Mouse (Mus musculus) midbrain, embryonic 16.5 days (tissue): ENCODE measurements around the gene Shisa7. TPM values are rescaled to one million over a fixed set of nuclear protein-coding genes. Genes with fewer than 3 reads are reported as not detected.
"Not testable (repeated sequence)": the region's sequence is repeated elsewhere in the genome, so short reads cannot be mapped to it uniquely, and the experiment has no call there.

Experiments used
- ATAC-seq: fragments of 200-750 bp; cut with Nextera tagmentation; 2 replicates; pipeline ENCODE4 v1.8.0; 2017; ENCODE audit warnings: moderate TSS enrichment
- H3K27ac ChIP-seq: fragments of 300-500 bp; sonication (generic); 2 replicates; pipeline ENCODE4 v1.5.1; 2014; ENCODE audit warnings: mild to moderate bottlenecking, low read length, mixed read lengths
- H3K27me3 ChIP-seq: fragments of 300-500 bp; sonication (generic); 2 replicates; pipeline ENCODE4 v1.6.1; 2014; ENCODE audit warnings: low read depth, low read length, mixed read lengths; ENCODE audit not compliant: control insufficient read depth, insufficient read depth
- H3K36me3 ChIP-seq: fragments of 300-500 bp; sonication (generic); 2 replicates; pipeline ENCODE4 v1.6.1; 2014; ENCODE audit warnings: mild to moderate bottlenecking, low read length, moderate library complexity, mixed read lengths; ENCODE audit not compliant: control insufficient read depth, insufficient read depth
- H3K4me1 ChIP-seq: fragments of 300-500 bp; sonication (generic); 2 replicates; pipeline ENCODE4 v1.6.1; 2014; ENCODE audit warnings: mild to moderate bottlenecking, low read length, mixed read lengths; ENCODE audit not compliant: control insufficient read depth, insufficient read depth
- H3K4me2 ChIP-seq: fragments of 300-500 bp; sonication (generic); 2 replicates; pipeline ENCODE4 v1.6.1; 2014; ENCODE audit warnings: mild to moderate bottlenecking, low read length, mixed read lengths
- H3K4me3 ChIP-seq: fragments of 300-500 bp; sonication (generic); 2 replicates; pipeline ENCODE4 v1.5.1; 2014; ENCODE audit warnings: low read depth, mild to moderate bottlenecking, low read length, moderate library complexity, mixed read lengths
- H3K9ac ChIP-seq: fragments of 300-500 bp; sonication (generic); 2 replicates; pipeline ENCODE4 v1.6.1; 2014; ENCODE audit warnings: low read depth, low read length, mixed read lengths
- H3K9me3 ChIP-seq: fragments of 300-500 bp; sonication (generic); replicated peaks from 2 replicates; pipeline ENCODE4 v1.6.1; 2014; ENCODE audit warnings: mild to moderate bottlenecking, low read length, mixed read lengths; ENCODE audit not compliant: control insufficient read depth, poor library complexity, severe bottlenecking
- WGBS: fragments of 180-500 bp; shearing (Covaris S2); extraction: QIAGEN DNeasy Blood & Tissue Kit; methylation state at CpG from one replicate; pipeline ENCODE4 v1.1.7; 2014; 5-methylcytosine and 5-hydroxymethylcytosine counted together
- polyA plus RNA-seq: library from polyadenylated mRNA; unstranded; fragments of >200 nt; fragmentation: Nextera tagmentation; extraction: Ambion mirVana; gene quantifications from 2 replicates; pipeline ENCODE4 v1.2.1, GENCODE M21; 2015

The Shisa7 gene
- polyA plus RNA-seq, 1 experiment from 2014 or later = 14.6 TPM

DNA sequence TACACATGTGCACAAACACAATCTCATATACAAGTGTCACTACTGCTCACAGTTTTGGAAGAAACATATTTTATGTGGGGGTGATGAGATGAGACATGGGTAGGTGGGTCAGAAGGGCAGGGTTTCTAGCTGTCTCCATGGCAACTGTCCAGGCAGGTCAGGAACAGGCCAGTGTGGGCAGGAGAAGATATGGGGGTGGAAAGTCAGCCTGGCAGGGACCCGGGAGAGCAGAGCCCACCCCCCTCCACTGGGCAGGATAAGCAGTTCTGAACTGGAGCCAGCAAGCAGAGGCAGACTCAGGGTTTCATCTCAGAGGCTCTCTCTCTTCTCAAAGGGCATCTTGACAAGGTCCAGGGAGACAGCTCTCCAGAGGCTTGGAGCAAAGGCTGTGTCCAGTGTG, 6.9 kb downstream of the Shisa7 start:
- H3K27ac ChIP-seq = no peak overlapping the region
- H3K4me1 ChIP-seq = peaks cover 25% of the 10 kb centered on the region
- H3K27me3 ChIP-seq = peaks cover 3% of the 10 kb centered on the region; the same call in 1 of the 2 replicates
- WGBS = 4% methylated on average over 1 of the region's 1 CpGs
- no peak overlapping the region for H3K4me3 ChIP-seq
- no peaks in the 10 kb centered on the region; the same call in 1 of the 2 replicates for H3K36me3 ChIP-seq
- no peaks in the 10 kb centered on the region for H3K9me3 ChIP-seq
- peak overlapping the region; percentile 91; the same call in 1 of the 2 replicates for H3K4me2 ChIP-seq
- H3K9ac ChIP-seq = no peak overlapping the region
- no peak for ATAC-seq

DNA sequence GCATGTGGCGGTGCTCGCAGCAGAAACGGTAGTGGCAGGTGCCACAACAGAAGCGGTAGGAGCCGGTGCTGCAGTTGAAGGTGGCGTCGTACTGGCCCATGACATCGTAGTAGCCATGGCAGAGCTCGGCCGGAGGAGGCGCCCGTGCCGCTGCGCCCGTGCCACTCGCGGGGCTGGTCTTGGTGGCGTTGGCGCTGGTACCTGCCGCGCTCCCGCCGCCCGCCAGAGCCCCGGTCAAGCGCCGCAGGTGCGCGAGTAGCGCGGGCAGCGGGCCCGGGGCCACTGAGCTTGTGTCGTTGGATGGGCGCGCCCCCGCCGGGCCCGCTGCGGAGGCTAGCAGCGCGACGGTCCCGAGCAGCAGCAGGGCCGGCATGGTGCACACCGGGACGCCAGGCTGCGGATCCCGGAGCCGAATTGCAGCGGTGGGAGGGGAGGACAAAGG, 8.1 kb downstream of the Shisa7 start:
- Histone ChIP-seq H3K27ac (peak overlapping the region; percentile 90), H3K4me2 (peak overlapping the region; percentile 91), H3K9me3 (no peaks in the 10 kb centered on the region), H3K4me3 (peak overlapping the region; percentile 66), H3K36me3 (peaks cover 3% of the 10 kb centered on the region), H3K9ac (peak overlapping the region; percentile 90), H3K27me3 (peaks cover 5% of the 10 kb centered on the region), H3K4me1 (peaks cover 16% of the 10 kb centered on the region)
- under 1% methylated on average over 50 of the region's 51 CpGs for WGBS
- peak; percentile 91 for ATAC-seq

DNA sequence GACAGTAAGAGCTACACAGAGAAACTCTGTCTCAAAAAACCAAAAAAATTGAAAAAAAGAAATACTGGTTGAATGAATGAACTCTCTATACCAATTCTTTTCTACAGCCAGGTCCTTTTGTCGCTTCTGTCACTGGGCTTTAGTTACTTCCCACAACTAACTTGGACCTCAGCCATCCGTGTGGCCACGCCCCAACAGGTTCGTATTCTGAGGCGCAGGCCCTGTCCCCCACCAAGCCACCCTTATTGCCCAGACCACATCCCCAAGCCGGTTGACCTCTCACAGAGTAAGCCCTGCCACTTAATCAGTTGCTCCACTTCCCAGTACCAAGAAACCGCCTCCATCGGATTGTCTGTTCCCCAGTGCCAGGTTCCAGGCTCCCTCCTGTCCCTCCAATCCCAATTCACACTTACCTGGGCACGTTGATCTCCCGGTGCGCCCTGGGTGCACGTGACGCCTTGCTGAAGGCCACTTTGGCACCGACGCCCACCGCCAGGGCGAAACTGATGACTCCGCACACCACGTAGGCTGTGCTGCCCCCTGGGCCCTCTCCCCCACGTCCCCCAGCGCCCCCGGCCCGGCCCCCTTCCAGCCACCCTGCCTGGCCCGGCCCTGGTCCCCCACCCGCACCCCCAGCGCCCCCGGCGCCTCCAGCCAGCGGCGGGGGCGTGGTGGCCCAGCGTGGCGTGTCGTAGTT, 8.7 kb downstream of the Shisa7 start:
- Histone ChIP-seq H3K9ac (peak overlapping the region; percentile 90), H3K27me3 (peaks cover 6% of the 10 kb centered on the region), H3K36me3 (peaks cover 3% of the 10 kb centered on the region), H3K9me3 (no peaks in the 10 kb centered on the region), H3K4me1 (peaks cover 16% of the 10 kb centered on the region), H3K27ac (peak overlapping the region; percentile 90), H3K4me3 (peak overlapping the region; percentile 66), H3K4me2 (peak overlapping the region; percentile 91)
- 9% methylated on average over 25 of the region's 34 CpGs for WGBS
- peak; percentile 46 for ATAC-seq

DNA sequence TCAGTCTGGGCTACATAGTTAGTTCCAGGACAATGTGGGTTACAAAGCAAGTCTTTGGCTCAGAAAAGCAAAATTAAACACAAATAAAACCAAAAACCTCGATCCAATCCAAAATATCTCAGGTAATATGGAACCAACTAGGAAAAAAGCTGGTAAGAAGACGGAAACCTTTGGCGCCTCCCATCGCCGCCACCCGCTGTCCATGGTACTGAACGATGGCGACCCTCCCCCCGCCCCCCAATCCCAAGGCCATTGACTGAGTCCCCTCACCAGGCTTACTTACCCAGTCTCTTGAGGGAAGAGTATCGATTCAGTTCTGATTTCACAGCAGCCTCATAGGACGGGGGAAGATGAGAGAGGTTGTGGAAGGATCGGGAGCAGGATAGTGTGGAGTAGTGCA, 14.0 kb downstream of the Shisa7 start:
- Histone ChIP-seq H3K9ac (no peak overlapping the region), H3K27ac (no peak overlapping the region), H3K4me1 (no peaks in the 10 kb centered on the region), H3K9me3 (no peaks in the 10 kb centered on the region), H3K36me3 (peaks cover 28% of the 10 kb centered on the region), H3K4me2 (no peak overlapping the region), H3K27me3 (peaks cover 6% of the 10 kb centered on the region), H3K4me3 (no peak overlapping the region)
- WGBS = 8% methylated on average over 12 of the region's 12 CpGs
- no peak for ATAC-seq

DNA sequence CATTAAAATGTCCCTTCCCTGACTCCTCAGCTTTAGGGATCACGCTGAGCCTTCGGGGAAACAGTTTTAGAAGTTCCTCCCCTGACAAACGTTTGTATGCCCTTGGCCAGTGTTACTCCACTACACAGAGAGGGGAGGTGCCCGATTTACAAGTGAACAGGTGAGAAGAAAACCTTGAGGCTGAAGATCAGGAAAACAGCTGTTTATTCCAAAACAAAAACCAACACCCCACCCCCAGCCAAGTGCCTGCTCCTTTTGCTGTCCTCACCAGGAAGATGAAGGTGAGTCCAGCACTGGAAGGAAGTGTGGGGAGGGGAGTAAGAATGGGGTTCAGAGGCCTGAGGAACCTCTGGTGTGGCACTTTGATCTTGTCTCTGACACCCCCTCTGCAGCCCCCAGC, 19.1 kb downstream of the Shisa7 start:
- WGBS = 66% methylated on average over 4 of the region's 4 CpGs
- Histone ChIP-seq H3K4me2 (no peak overlapping the region), H3K27ac (no peak overlapping the region), H3K4me3 (no peak overlapping the region), H3K27me3 (no peaks in the 10 kb centered on the region), H3K4me1 (no peaks in the 10 kb centered on the region), H3K36me3 (peaks cover 25% of the 10 kb centered on the region), H3K9ac (no peak overlapping the region), H3K9me3 (no peaks in the 10 kb centered on the region)
- no peak for ATAC-seq

DNA sequence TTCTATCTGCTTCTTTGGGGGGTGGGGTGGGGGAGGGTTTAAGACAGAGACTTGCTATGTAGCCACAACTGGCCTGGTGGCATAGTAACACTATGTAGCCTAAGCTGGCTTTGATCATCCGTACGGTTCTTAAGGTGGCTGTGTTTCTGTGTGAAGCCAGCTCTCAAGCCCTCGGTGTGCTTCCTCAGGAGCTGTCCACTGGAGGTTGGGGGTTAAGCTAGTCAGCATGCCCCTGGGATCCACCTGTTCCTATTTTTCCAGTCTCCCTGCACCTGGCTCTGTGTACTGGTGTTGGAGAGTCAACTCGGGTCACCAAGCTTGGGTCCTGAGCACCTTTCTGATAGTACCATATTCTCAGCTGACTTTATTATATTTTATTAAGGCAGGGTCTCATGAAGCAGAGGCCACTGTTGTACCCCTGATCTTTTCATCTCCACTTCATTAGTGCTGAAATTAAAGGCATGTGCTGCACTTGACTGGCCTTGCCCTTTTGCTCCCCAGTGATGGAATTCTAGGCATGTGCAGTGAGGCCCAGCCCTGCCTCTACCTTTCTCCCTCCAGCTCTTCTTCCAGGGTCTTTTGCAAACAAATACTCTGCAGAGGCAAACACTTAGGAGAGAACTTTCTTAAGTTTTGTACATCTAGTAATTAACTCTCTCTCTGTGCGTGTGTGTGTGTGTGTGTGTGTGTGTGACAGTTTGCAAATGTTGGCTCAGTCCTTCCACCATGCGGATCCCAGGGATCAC, 22.2 kb downstream of the Shisa7 start:
- Histone ChIP-seq H3K27ac (no peak overlapping the region), H3K27me3 (no peaks in the 10 kb centered on the region), H3K9ac (no peak overlapping the region), H3K4me2 (no peak overlapping the region), H3K4me3 (no peak overlapping the region), H3K36me3 (peaks cover under 1% of the 10 kb centered on the region; the same call in 1 of the 2 replicates), H3K9me3 (no peaks in the 10 kb centered on the region), H3K4me1 (no peaks in the 10 kb centered on the region)
- ATAC-seq = no peak
- 80% methylated on average over 6 of the region's 6 CpGs for WGBS

DNA sequence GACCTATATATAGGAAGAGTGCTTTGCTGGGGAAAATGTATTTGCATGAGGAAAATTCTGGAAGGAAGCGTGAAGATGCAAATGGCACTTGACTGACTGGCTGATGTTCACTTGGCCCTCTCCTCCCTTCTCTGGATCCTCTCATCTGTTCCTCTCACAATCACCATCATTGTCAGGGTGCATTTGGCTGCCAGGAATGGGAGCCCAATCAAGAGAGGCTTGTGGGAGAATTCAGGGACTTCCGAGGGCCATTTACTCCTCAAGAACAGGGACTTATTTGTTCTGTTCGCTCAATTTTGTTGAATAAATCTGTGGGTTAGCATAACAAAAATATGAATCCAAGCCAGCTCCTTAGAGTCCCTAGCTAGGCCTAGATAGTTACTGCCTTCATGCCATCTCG, 22.8 kb downstream of the Shisa7 start:
- Histone ChIP-seq H3K36me3 (no peaks in the 10 kb centered on the region), H3K27ac (no peak overlapping the region), H3K9ac (no peak overlapping the region), H3K4me2 (no peak overlapping the region), H3K27me3 (no peaks in the 10 kb centered on the region), H3K4me1 (no peaks in the 10 kb centered on the region), H3K9me3 (no peaks in the 10 kb centered on the region), H3K4me3 (no peak overlapping the region)
- ATAC-seq = no peak
- WGBS = 79% methylated on average over 4 of the region's 4 CpGs

DNA sequence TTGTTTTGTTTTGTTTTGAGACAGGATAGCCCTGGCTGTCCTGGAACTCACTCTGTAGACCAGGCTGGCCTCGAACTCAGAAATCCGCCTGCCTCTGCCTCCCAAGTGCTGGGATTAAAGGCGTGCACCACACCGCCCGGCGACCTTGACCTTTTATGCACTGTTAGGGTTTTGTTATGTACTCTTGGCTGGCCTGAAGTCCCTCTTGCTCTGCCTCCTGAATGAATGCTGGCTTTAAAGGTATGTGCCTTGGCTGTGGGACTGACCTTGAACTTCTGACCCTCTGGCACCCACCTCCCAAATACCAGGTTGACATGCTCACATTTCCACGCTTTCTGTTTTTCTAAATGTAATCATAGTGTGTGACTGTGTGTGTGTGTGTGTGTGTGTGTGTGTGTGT, 23.6 kb downstream of the Shisa7 start:
- not testable (repeated sequence) for H3K4me2 ChIP-seq, H3K9me3 ChIP-seq, H3K9ac ChIP-seq, ATAC-seq, H3K4me3 ChIP-seq, H3K4me1 ChIP-seq, H3K27me3 ChIP-seq, H3K27ac ChIP-seq, H3K36me3 ChIP-seq
- WGBS = 90% methylated on average over 7 of the region's 7 CpGs

DNA sequence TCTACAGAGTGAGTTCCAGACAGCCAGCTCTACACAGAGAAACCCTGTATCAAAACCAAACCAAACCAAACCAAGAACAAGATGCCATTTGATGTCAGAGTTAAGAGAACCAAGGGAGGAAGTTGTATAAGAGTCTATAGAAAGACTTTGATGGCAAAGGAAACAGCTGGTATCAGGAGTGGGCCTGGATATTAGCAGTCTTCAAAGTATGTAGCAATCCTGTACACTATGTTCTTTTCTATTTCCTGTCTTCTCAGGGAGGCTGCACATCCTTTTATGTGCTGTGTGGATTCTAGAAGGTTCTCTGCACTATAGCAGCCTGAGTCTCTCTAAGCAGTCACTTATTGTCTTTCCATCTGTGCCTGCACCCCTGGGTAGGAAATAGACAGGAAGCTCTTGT, 27.9 kb downstream of the Shisa7 start:
- no peak for ATAC-seq
- H3K36me3 ChIP-seq = no peaks in the 10 kb centered on the region
- H3K9me3 ChIP-seq = no peaks in the 10 kb centered on the region
- no peaks in the 10 kb centered on the region for H3K27me3 ChIP-seq
- no peak overlapping the region for H3K27ac ChIP-seq
- no peak overlapping the region for H3K4me3 ChIP-seq
- no peak overlapping the region for H3K4me2 ChIP-seq
- H3K4me1 ChIP-seq = peaks cover 6% of the 10 kb centered on the region; the same call in 1 of the 2 replicates
- H3K9ac ChIP-seq = no peak overlapping the region
